Mouse (Mus musculus) stomach, embryonic 15.5 days (tissue): ENCODE results near the gene Lgals3bp. TPM values are rescaled to one million over a fixed set of nuclear protein-coding genes. Genes with fewer than 3 reads are reported as not detected.
A peak's percentile ranks its signal among the peaks of the same experiment; 100 is the strongest.
"Not testable (repeated sequence)": the region's sequence is repeated elsewhere in the genome, so short reads cannot be mapped to it uniquely, and the experiment has no call there.

Experiments used
- ATAC-seq: fragments of 200-750 bp; cut with Nextera tagmentation; 2 replicates; pipeline ENCODE4 v1.8.0; 2017; ENCODE audit warnings: low read depth, moderate number of reproducible peaks, moderate TSS enrichment; ENCODE audit not compliant: insufficient read depth, low FRiP score
- H3K27ac ChIP-seq: fragments of 300-500 bp; sonication (generic); 2 replicates; pipeline ENCODE4 v1.5.1; 2015; ENCODE audit warnings: mild to moderate bottlenecking, inconsistent platforms
- H3K27me3 ChIP-seq: fragments of 300-500 bp; sonication (generic); replicated peaks from 2 replicates; pipeline ENCODE4 v1.6.1; 2015; ENCODE audit warnings: inconsistent platforms
- H3K36me3 ChIP-seq: fragments of 300-500 bp; sonication (generic); 2 replicates; pipeline ENCODE4 v1.6.1; 2015; ENCODE audit warnings: inconsistent platforms
- H3K4me1 ChIP-seq: fragments of 300-500 bp; sonication (generic); 2 replicates; pipeline ENCODE4 v1.6.1; 2015; ENCODE audit warnings: inconsistent platforms
- H3K4me2 ChIP-seq: fragments of 300-500 bp; sonication (generic); 2 replicates; pipeline ENCODE4 v1.6.1; 2015; ENCODE audit warnings: mild to moderate bottlenecking, inconsistent platforms
- H3K4me3 ChIP-seq: fragments of 300-500 bp; sonication (generic); replicated peaks from 2 replicates; pipeline ENCODE4 v1.5.1; 2015; ENCODE audit warnings: inconsistent platforms
- H3K9ac ChIP-seq: fragments of 300-500 bp; sonication (generic); 2 replicates; pipeline ENCODE4 v1.6.1; 2015; ENCODE audit warnings: inconsistent platforms
- H3K9me3 ChIP-seq: fragments of 300-500 bp; sonication (generic); 2 replicates; pipeline ENCODE4 v1.6.1; 2016; ENCODE audit warnings: inconsistent platforms
- WGBS: fragments of 180-500 bp; shearing (Covaris S2); methylation state at CpG from one replicate; pipeline ENCODE4 v1.1.7; 2015; 5-methylcytosine and 5-hydroxymethylcytosine counted together
- polyA plus RNA-seq: library from polyadenylated mRNA; unstranded; fragments of >200 nt; fragmentation: Nextera tagmentation; extraction: Ambion mirVana; gene quantifications from 2 replicates; pipeline ENCODE4 v1.2.1, GENCODE M21; 2015

Lgals3bp gene
- polyA plus RNA-seq, 1 experiment from 2014 or later = 67.4 TPM

- 88% methylated on average over 26 of the region's 26 CpGs for WGBS
- peaks cover 28% of the 10 kb centered on the region for H3K4me1 ChIP-seq
- H3K27me3 ChIP-seq = no peaks in the 10 kb centered on the region
- H3K4me3 ChIP-seq = no peak overlapping the region
- H3K36me3 ChIP-seq = peaks cover 10% of the 10 kb centered on the region; the same call in 1 of the 2 replicates
- no peak overlapping the region for H3K27ac ChIP-seq
- H3K9ac ChIP-seq = no peak overlapping the region
- ATAC-seq = no peak
- no peak overlapping the region for H3K4me2 ChIP-seq
- H3K9me3 ChIP-seq = no peaks in the 10 kb centered on the region
Measured at GRCm38 (mm10) chr11:118397806-118398530, 3.9 kb downstream of the Lgals3bp start.

GRCm38 (mm10) chr11:118394538-118394937 lies 7.4 kb downstream of the Lgals3bp start:
- no peaks in the 10 kb centered on the region for H3K9me3 ChIP-seq
- H3K9ac ChIP-seq = no peak overlapping the region
- no peak for ATAC-seq
- WGBS = 57% methylated on average over 6 of the region's 6 CpGs
- H3K36me3 ChIP-seq = peaks cover 10% of the 10 kb centered on the region; the same call in 1 of the 2 replicates
- no peak overlapping the region for H3K27ac ChIP-seq
- H3K4me3 ChIP-seq = no peak overlapping the region
- H3K27me3 ChIP-seq = no peaks in the 10 kb centered on the region
- H3K4me2 ChIP-seq = no peak overlapping the region
- 0 out of 2 replicates have a peak, but pooled peaks cover 2% of the 10 kb centered on the region for H3K4me1 ChIP-seq

GRCm38 (mm10) chr11:118393991-118394390 lies 7.9 kb downstream of the Lgals3bp start:
- no peak overlapping the region for H3K4me2 ChIP-seq
- 0 out of 2 replicates have a peak, but pooled peaks cover 2% of the 10 kb centered on the region for H3K4me1 ChIP-seq
- no peak overlapping the region for H3K4me3 ChIP-seq
- no peak for ATAC-seq
- no peak overlapping the region for H3K27ac ChIP-seq
- H3K27me3 ChIP-seq = no peaks in the 10 kb centered on the region
- no peaks in the 10 kb centered on the region for H3K9me3 ChIP-seq
- peaks cover 10% of the 10 kb centered on the region; the same call in 1 of the 2 replicates for H3K36me3 ChIP-seq
- no peak overlapping the region for H3K9ac ChIP-seq
- 66% methylated on average over 5 of the region's 5 CpGs for WGBS

- not testable (repeated sequence) for H3K4me1 ChIP-seq, H3K4me2 ChIP-seq, H3K9ac ChIP-seq, H3K9me3 ChIP-seq, H3K36me3 ChIP-seq, ATAC-seq, H3K4me3 ChIP-seq, H3K27me3 ChIP-seq, H3K27ac ChIP-seq
- 90% methylated on average over 13 of the region's 13 CpGs for WGBS
Measured at GRCm38 (mm10) chr11:118387816-118388215, 14.1 kb downstream of the Lgals3bp start.

- Histone ChIP-seq H3K27ac (no peak overlapping the region), H3K9me3 (no peaks in the 10 kb centered on the region), H3K27me3 (no peaks in the 10 kb centered on the region), H3K9ac (no peak overlapping the region), H3K4me3 (no peak overlapping the region), H3K36me3 (no peaks in the 10 kb centered on the region), H3K4me1 (peaks cover 5% of the 10 kb centered on the region; the same call in 1 of the 2 replicates), H3K4me2 (no peak overlapping the region)
- 39% methylated on average over 11 of the region's 11 CpGs for WGBS
- peak; percentile 53 for ATAC-seq
Measured at GRCm38 (mm10) chr11:118379251-118380009, 22.5 kb downstream of the Lgals3bp start.

- Histone ChIP-seq H3K9me3 (no peaks in the 10 kb centered on the region), H3K27me3 (no peaks in the 10 kb centered on the region), H3K27ac (no peak overlapping the region), H3K4me3 (no peak overlapping the region), H3K36me3 (no peaks in the 10 kb centered on the region), H3K4me2 (no peak overlapping the region), H3K4me1 (peaks cover 5% of the 10 kb centered on the region; the same call in 1 of the 2 replicates), H3K9ac (no peak overlapping the region)
- 77% methylated on average over 6 of the region's 6 CpGs for WGBS
- no peak for ATAC-seq
Measured at GRCm38 (mm10) chr11:118378656-118379055, 23.2 kb downstream of the Lgals3bp start.

GRCm38 (mm10) chr11:118376323-118376722 lies 25.6 kb downstream of the Lgals3bp start:
- ATAC-seq, H3K9me3 ChIP-seq: not testable (repeated sequence)

GRCm38 (mm10) chr11:118375881-118376280 lies 26.0 kb downstream of the Lgals3bp start:
- Histone ChIP-seq H3K36me3 (no peaks in the 10 kb centered on the region), H3K27me3 (no peaks in the 10 kb centered on the region), H3K4me1 (peaks cover 5% of the 10 kb centered on the region; the same call in 1 of the 2 replicates), H3K9me3 (no peaks in the 10 kb centered on the region), H3K4me3 (no peak overlapping the region), H3K9ac (no peak overlapping the region), H3K27ac (no peak overlapping the region), H3K4me2 (no peak overlapping the region)
- 45% methylated on average over 5 of the region's 5 CpGs for WGBS
- no peak for ATAC-seq

More at GRCm38 (mm10) chr11:118376323-118376722, 25.6 kb downstream of the Lgals3bp start:
- not testable (repeated sequence) for H3K27ac ChIP-seq, H3K4me3 ChIP-seq, H3K9ac ChIP-seq, H3K4me2 ChIP-seq, H3K27me3 ChIP-seq, H3K36me3 ChIP-seq, H3K4me1 ChIP-seq

- no peaks in the 10 kb centered on the region for H3K36me3 ChIP-seq
- peaks cover 5% of the 10 kb centered on the region; the same call in 1 of the 2 replicates for H3K4me1 ChIP-seq
- H3K27ac ChIP-seq = no peak overlapping the region
- H3K4me3 ChIP-seq = no peak overlapping the region
- H3K9me3 ChIP-seq = no peaks in the 10 kb centered on the region
- ATAC-seq = no peak
- H3K9ac ChIP-seq = no peak overlapping the region
- H3K4me2 ChIP-seq = no peak overlapping the region
- no peaks in the 10 kb centered on the region for H3K27me3 ChIP-seq
- WGBS = 67% methylated on average over 8 of the region's 8 CpGs
Measured at GRCm38 (mm10) chr11:118375461-118375860, 26.4 kb downstream of the Lgals3bp start.

- no peak for ATAC-seq
- H3K9ac ChIP-seq = no peak overlapping the region
Measured at GRCm38 (mm10) chr11:118375006-118375405, 26.9 kb downstream of the Lgals3bp start.

GRCm38 (mm10) chr11:118374506-118374905 lies 27.4 kb downstream of the Lgals3bp start:
- Histone ChIP-seq H3K27ac (no peak overlapping the region), H3K36me3 (no peaks in the 10 kb centered on the region), H3K4me1 (peaks cover 5% of the 10 kb centered on the region; the same call in 1 of the 2 replicates), H3K9ac (no peak overlapping the region), H3K4me2 (no peak overlapping the region), H3K4me3 (no peak overlapping the region), H3K9me3 (no peaks in the 10 kb centered on the region), H3K27me3 (no peaks in the 10 kb centered on the region)
- no peak for ATAC-seq
- WGBS = 73% methylated on average over 5 of the region's 5 CpGs

More at GRCm38 (mm10) chr11:118375006-118375405, 26.9 kb downstream of the Lgals3bp start:
- Histone ChIP-seq H3K4me1 (peaks cover 5% of the 10 kb centered on the region; the same call in 1 of the 2 replicates), H3K9me3 (no peaks in the 10 kb centered on the region), H3K4me2 (no peak overlapping the region), H3K27ac (no peak overlapping the region), H3K4me3 (no peak overlapping the region), H3K36me3 (no peaks in the 10 kb centered on the region), H3K27me3 (no peaks in the 10 kb centered on the region)

GRCm38 (mm10) chr11:118372641-118373040 lies 29.3 kb downstream of the Lgals3bp start:
- Histone ChIP-seq H3K4me2 (no peak overlapping the region), H3K27ac (no peak overlapping the region), H3K9ac (no peak overlapping the region), H3K4me3 (no peak overlapping the region), H3K27me3 (no peaks in the 10 kb centered on the region), H3K4me1 (peaks cover 5% of the 10 kb centered on the region; the same call in 1 of the 2 replicates), H3K36me3 (no peaks in the 10 kb centered on the region), H3K9me3 (no peaks in the 10 kb centered on the region)
- no peak for ATAC-seq
- 58% methylated on average over 7 of the region's 7 CpGs for WGBS
